Mouse (Mus musculus): Measurements from ENCODE around the gene Col5a1.

Col5a1 gene

GRCm38 (mm10) chr2:27886148-27886551, at the start of gene Col5a1:
Gene Col5a1, plus strand, starts transcription at chr2:27886425.
- no peak for DNase-seq (ENCODE audit: low read depth, low spot score)

GRCm38 (mm10) chr2:27838112-27838511, 48.1 kb upstream of the Col5a1 start:
- DNase-seq (ENCODE audit: low read depth, low spot score) = no peak

GRCm38 (mm10) chr2:27840890-27841289, 45.3 kb upstream of the Col5a1 start:
- no peak for DNase-seq (ENCODE audit: low read depth, low spot score)

- no peak for DNase-seq (ENCODE audit: low read depth, low spot score)
These were observed 43.3 kb upstream of the Col5a1 start for GRCm38 (mm10) chr2:27842893-27843292.

- no peak for DNase-seq (ENCODE audit: low read depth, low spot score)
These were observed 41.3 kb upstream of the Col5a1 start for GRCm38 (mm10) chr2:27844885-27845284.

GRCm38 (mm10) chr2:27847001-27847400, 39.2 kb upstream of the Col5a1 start:
- no peak for DNase-seq (ENCODE audit: low read depth, low spot score)

- DNase-seq (ENCODE audit: low read depth, low spot score) = no peak
These were observed 38.3 kb upstream of the Col5a1 start for GRCm38 (mm10) chr2:27847851-27848435.

- DNase-seq (ENCODE audit: low read depth, low spot score) = no peak
These were observed 37.8 kb upstream of the Col5a1 start for GRCm38 (mm10) chr2:27848466-27848865.

- no peak for DNase-seq (ENCODE audit: low read depth, low spot score)
These were observed 27.8 kb upstream of the Col5a1 start for GRCm38 (mm10) chr2:27858348-27858903.

- DNase-seq (ENCODE audit: low read depth, low spot score) = no peak
These were observed 24.5 kb upstream of the Col5a1 start for GRCm38 (mm10) chr2:27861576-27862238.

GRCm38 (mm10) chr2:27864491-27865365, 21.5 kb upstream of the Col5a1 start:
- no peak for DNase-seq (ENCODE audit: low read depth, low spot score)

GRCm38 (mm10) chr2:27870586-27870985, 15.6 kb upstream of the Col5a1 start:
- DNase-seq (ENCODE audit: low read depth, low spot score) = no peak

- no peak for DNase-seq (ENCODE audit: low read depth, low spot score)
These were observed 15.2 kb upstream of the Col5a1 start for GRCm38 (mm10) chr2:27871056-27871455.

- no peak for DNase-seq (ENCODE audit: low read depth, low spot score)
These were observed 13.9 kb upstream of the Col5a1 start for GRCm38 (mm10) chr2:27872276-27872675.

GRCm38 (mm10) chr2:27873030-27873429, 13.2 kb upstream of the Col5a1 start:
- DNase-seq (ENCODE audit: low read depth, low spot score) = no peak

GRCm38 (mm10) chr2:27874596-27874995, 11.6 kb upstream of the Col5a1 start:
- no peak for DNase-seq (ENCODE audit: low read depth, low spot score)

GRCm38 (mm10) chr2:27875231-27875630, 11.0 kb upstream of the Col5a1 start:
- DNase-seq (ENCODE audit: low read depth, low spot score) = no peak

GRCm38 (mm10) chr2:27875786-27876185, 10.4 kb upstream of the Col5a1 start:
- DNase-seq (ENCODE audit: low read depth, low spot score) = no peak

- no peak for DNase-seq (ENCODE audit: low read depth, low spot score)
These were observed 9.3 kb upstream of the Col5a1 start for GRCm38 (mm10) chr2:27876724-27877504.

- no peak for DNase-seq (ENCODE audit: low read depth, low spot score)
These were observed 8.2 kb upstream of the Col5a1 start for GRCm38 (mm10) chr2:27878066-27878465.

- DNase-seq (ENCODE audit: low read depth, low spot score) = no peak
These were observed 2.9 kb upstream of the Col5a1 start for GRCm38 (mm10) chr2:27883276-27883675.

Measured in brain, embryonic 18.5 days (tissue).